Mouse (Mus musculus): Measurements from ENCODE around the gene Ppm1l.

Gene Ppm1l

GRCm38 (mm10) chr3:69596116-69596515 is 279.5 kb downstream of the Ppm1l start:
- DNase-seq (ENCODE audit: low read depth, low spot score) = no peak

- DNase-seq (ENCODE audit: low read depth, low spot score) = no peak
Measured at GRCm38 (mm10) chr3:69597211-69597610, 280.6 kb downstream of the Ppm1l start.

GRCm38 (mm10) chr3:69597816-69598215 is 281.2 kb downstream of the Ppm1l start:
- DNase-seq (ENCODE audit: low read depth, low spot score) = no peak

GRCm38 (mm10) chr3:69598261-69599165 is 281.9 kb downstream of the Ppm1l start, which contains the start of gene B3galnt1:
B3galnt1 (minus strand) TSS chr3:69598960.
- DNase-seq (ENCODE audit: low read depth, low spot score) = peak; percentile 40

- peak; percentile 3 for DNase-seq (ENCODE audit: low read depth, low spot score)
Measured at GRCm38 (mm10) chr3:69599166-69599500, 282.5 kb downstream of the Ppm1l start.

GRCm38 (mm10) chr3:69606923-69607322 is 290.3 kb downstream of the Ppm1l start:
- DNase-seq (ENCODE audit: low read depth, low spot score) = no peak

GRCm38 (mm10) chr3:69607468-69607867 is 290.8 kb downstream of the Ppm1l start:
- no peak for DNase-seq (ENCODE audit: low read depth, low spot score)

GRCm38 (mm10) chr3:69607909-69608308 is 291.2 kb downstream of the Ppm1l start:
- DNase-seq (ENCODE audit: low read depth, low spot score) = no peak

All from brain, embryonic 18.5 days (tissue).